Mouse (Mus musculus) cerebellum, adult 2 months (tissue): ENCODE measurements around the gene Ralbp1.

Source experiments
- CTCF ChIP-seq: fragments of 200-500 bp; IDR thresholded peaks from 2 replicates; pipeline ENCODE4 v1.5.1; 2011; ENCODE audit warnings: low read depth, mild to moderate bottlenecking, control low read depth, low read length, moderate library complexity, borderline replicate concordance; ENCODE audit not compliant: insufficient read depth
- POLR2A ChIP-seq: fragments of 200-500 bp; IDR thresholded peaks from 2 replicates; pipeline ENCODE4 v1.6.1; 2011; ENCODE audit warnings: low read length, control low read depth, borderline replicate concordance; ENCODE audit not compliant: insufficient read depth

DNA sequence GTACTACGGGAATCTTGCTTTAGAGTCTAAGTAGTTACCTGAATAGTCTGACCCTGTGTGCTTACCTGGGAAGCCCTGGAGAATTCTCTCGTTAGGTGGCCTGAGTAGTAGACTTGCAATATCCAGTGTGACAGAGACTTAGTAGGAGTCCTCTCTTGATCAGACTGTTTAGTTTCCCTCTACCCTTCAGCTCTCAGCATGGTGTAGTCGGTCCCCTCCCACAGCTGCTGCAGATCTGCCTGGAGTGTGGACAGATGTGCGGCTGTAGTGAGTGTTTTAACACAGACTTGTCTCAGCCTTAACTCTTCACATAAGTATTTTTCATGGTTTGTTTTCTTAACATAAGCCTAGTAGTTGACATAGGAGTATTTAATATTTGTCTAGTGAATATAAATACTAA lies 83.6 kb downstream of the Ralbp1 start:
- TF ChIP-seq CTCF (no peak), POLR2A (no peak)
